Mouse (Mus musculus) midbrain, embryonic 14.5 days (tissue): ENCODE results near the gene Apopt1. TPM values are rescaled to one million over a fixed set of nuclear protein-coding genes. Genes with fewer than 3 reads are reported as not detected.
"Not testable (repeated sequence)": the region's sequence is repeated elsewhere in the genome, so short reads cannot be mapped to it uniquely, and the experiment has no call there.

Source experiments
- ATAC-seq: fragments of 200-750 bp; cut with Nextera tagmentation; 2 replicates; pipeline ENCODE4 v1.8.0; 2017; ENCODE audit warnings: moderate number of reproducible peaks, moderate library complexity; ENCODE audit not compliant: low FRiP score, low TSS enrichment
- DNase-seq: peaks from one replicate; pipeline ENCODE4 v3.0.0-alpha.2; 2015
- H3K27ac ChIP-seq: fragments of 300-500 bp; sonication (generic); replicated peaks from 2 replicates; pipeline ENCODE4 v1.5.1; 2014; ENCODE audit warnings: mild to moderate bottlenecking, low read depth, low read length, moderate library complexity
- H3K27me3 ChIP-seq: fragments of 300-500 bp; sonication (generic); 2 replicates; pipeline ENCODE4 v1.6.1; 2014; ENCODE audit warnings: low read length, control low read depth, mixed read lengths; ENCODE audit not compliant: control insufficient read depth, insufficient read depth
- H3K36me3 ChIP-seq: fragments of 300-500 bp; sonication (generic); 2 replicates; pipeline ENCODE4 v1.6.1; 2014; ENCODE audit warnings: low read length, control low read depth; ENCODE audit not compliant: control insufficient read depth, insufficient read depth
- H3K4me1 ChIP-seq: fragments of 300-500 bp; sonication (generic); 2 replicates; pipeline ENCODE4 v1.6.1; 2014; ENCODE audit warnings: mild to moderate bottlenecking, antibody characterized with exemption, low read length, control low read depth; ENCODE audit not compliant: control insufficient read depth, insufficient read depth
- H3K4me2 ChIP-seq: fragments of 300-500 bp; sonication (generic); 2 replicates; pipeline ENCODE4 v1.6.1; 2014; ENCODE audit warnings: mild to moderate bottlenecking, low read length, moderate library complexity
- H3K4me3 ChIP-seq: fragments of 300-500 bp; sonication (generic); replicated peaks from 2 replicates; pipeline ENCODE4 v1.5.1; 2014; ENCODE audit warnings: low read depth, low read length
- H3K9ac ChIP-seq: fragments of 300-500 bp; sonication (generic); replicated peaks from 2 replicates; pipeline ENCODE4 v1.6.1; 2014; ENCODE audit warnings: mild to moderate bottlenecking, low read length, moderate library complexity
- H3K9me3 ChIP-seq: fragments of 300-500 bp; sonication (generic); 2 replicates; pipeline ENCODE4 v1.6.1; 2016; ENCODE audit warnings: low read length, control low read depth, mixed read lengths; ENCODE audit not compliant: control insufficient read depth
- WGBS: fragments of 180-500 bp; shearing (Covaris S2); extraction: QIAGEN DNeasy Blood & Tissue Kit; methylation state at CpG from one replicate; pipeline ENCODE4 v1.1.7; 2014; 5-methylcytosine and 5-hydroxymethylcytosine counted together
- polyA plus RNA-seq: library from polyadenylated mRNA; unstranded; fragments of >200 nt; fragmentation: Nextera tagmentation; extraction: Ambion mirVana; gene quantifications from 2 replicates; pipeline ENCODE4 v1.2.1, GENCODE M21; 2014

Apopt1 gene
- polyA plus RNA-seq, 1 experiment from 2014 or later: 57.6 TPM

- peak; percentile 21 for DNase-seq
- Histone ChIP-seq H3K4me1 (no peaks in the 10 kb centered on the region), H3K4me2 (no peak overlapping the region), H3K9me3 (no peaks in the 10 kb centered on the region), H3K4me3 (no peak overlapping the region), H3K9ac (no peak overlapping the region; the same call in 1 of the 2 replicates), H3K27me3 (no peaks in the 10 kb centered on the region), H3K27ac (peak overlapping the region; percentile 41; the same call in 1 of the 2 replicates), H3K36me3 (peaks cover 36% of the 10 kb centered on the region)
- ATAC-seq: no peak
- WGBS: 23% methylated on average over 6 of the region's 6 CpGs
Measured at GRCm38 (mm10) chr12:111724638-111725337, 11.7 kb downstream of the Apopt1 start.

GRCm38 (mm10) chr12:111725338-111726121, 12.5 kb downstream of the Apopt1 start:
- WGBS: 65% methylated on average over 12 of the region's 12 CpGs
- Histone ChIP-seq H3K27me3 (no peaks in the 10 kb centered on the region), H3K36me3 (peaks cover 38% of the 10 kb centered on the region), H3K4me2 (no peak overlapping the region), H3K27ac (0 out of 2 replicates have a peak overlapping the region, but pooled peaks have one; percentile 8), H3K4me3 (no peak overlapping the region), H3K4me1 (no peaks in the 10 kb centered on the region), H3K9me3 (no peaks in the 10 kb centered on the region), H3K9ac (no peak overlapping the region)
- ATAC-seq: no peak
- DNase-seq: no peak

GRCm38 (mm10) chr12:111726122-111726463, 13.0 kb downstream of the Apopt1 start:
- Histone ChIP-seq H3K9me3 (no peaks in the 10 kb centered on the region), H3K4me3 (no peak overlapping the region), H3K36me3 (peaks cover 38% of the 10 kb centered on the region), H3K4me1 (no peaks in the 10 kb centered on the region), H3K9ac (no peak overlapping the region), H3K4me2 (no peak overlapping the region), H3K27me3 (no peaks in the 10 kb centered on the region), H3K27ac (0 out of 2 replicates have a peak overlapping the region, but pooled peaks have one; percentile 8)
- ATAC-seq (no peak), DNase-seq (no peak)
- WGBS: 72% methylated on average over 4 of the region's 4 CpGs

GRCm38 (mm10) chr12:111727956-111728355, 14.9 kb downstream of the Apopt1 start:
- ATAC-seq: no peak
- Histone ChIP-seq H3K4me2 (no peak overlapping the region), H3K4me1 (0 out of 2 replicates have a peak, but pooled peaks cover 4% of the 10 kb centered on the region), H3K9me3 (no peaks in the 10 kb centered on the region), H3K36me3 (peaks cover 45% of the 10 kb centered on the region), H3K4me3 (no peak overlapping the region), H3K9ac (no peak overlapping the region), H3K27me3 (no peaks in the 10 kb centered on the region), H3K27ac (no peak overlapping the region)
- no peak for DNase-seq
- WGBS: 94% methylated on average over 1 of the region's 1 CpGs

- Histone ChIP-seq H3K4me2 (peak overlapping the region; percentile 45), H3K4me1 (0 out of 2 replicates have a peak, but pooled peaks cover 4% of the 10 kb centered on the region), H3K27me3 (no peaks in the 10 kb centered on the region), H3K4me3 (0 out of 2 replicates have a peak overlapping the region, but pooled peaks have one; percentile 4), H3K9me3 (no peaks in the 10 kb centered on the region), H3K9ac (peak overlapping the region; percentile 23; the same call in 1 of the 2 replicates), H3K27ac (0 out of 2 replicates have a peak overlapping the region, but pooled peaks have one; percentile 26), H3K36me3 (peaks cover 24% of the 10 kb centered on the region)
- ATAC-seq: peak; percentile 91
- 33% methylated on average over 30 of the region's 30 CpGs for WGBS
- peak; percentile 97 for DNase-seq
Measured at GRCm38 (mm10) chr12:111731822-111732807, 19.1 kb downstream of the Apopt1 start.

GRCm38 (mm10) chr12:111732921-111733320, 19.9 kb downstream of the Apopt1 start:
- H3K9ac ChIP-seq: peak overlapping the region; percentile 23; the same call in 1 of the 2 replicates
- no peak overlapping the region for H3K4me3 ChIP-seq
- peaks cover 19% of the 10 kb centered on the region for H3K36me3 ChIP-seq
- H3K9me3 ChIP-seq: no peaks in the 10 kb centered on the region
- H3K27ac ChIP-seq: 0 out of 2 replicates have a peak overlapping the region, but pooled peaks have one; percentile 26
- ATAC-seq: peak; percentile 31; the same call in 1 of the 2 replicates
- WGBS: 57% methylated on average over 5 of the region's 5 CpGs
- no peaks in the 10 kb centered on the region for H3K27me3 ChIP-seq
- no peak for DNase-seq
- 0 out of 2 replicates have a peak, but pooled peaks cover 4% of the 10 kb centered on the region for H3K4me1 ChIP-seq
- peak overlapping the region; percentile 45 for H3K4me2 ChIP-seq

- H3K36me3 ChIP-seq: peaks cover 8% of the 10 kb centered on the region
- H3K4me2 ChIP-seq: no peak overlapping the region
- no peak for ATAC-seq
- DNase-seq: no peak
- WGBS: 94% methylated on average over 3 of the region's 3 CpGs
- no peaks in the 10 kb centered on the region for H3K27me3 ChIP-seq
- no peaks in the 10 kb centered on the region for H3K9me3 ChIP-seq
- no peak overlapping the region for H3K9ac ChIP-seq
- H3K4me1 ChIP-seq: 0 out of 2 replicates have a peak, but pooled peaks cover 4% of the 10 kb centered on the region
- no peak overlapping the region for H3K27ac ChIP-seq
- no peak overlapping the region for H3K4me3 ChIP-seq
Measured at GRCm38 (mm10) chr12:111734912-111735311, 21.9 kb downstream of the Apopt1 start.

GRCm38 (mm10) chr12:111736676-111737075, 23.6 kb downstream of the Apopt1 start:
- ATAC-seq, H3K27ac ChIP-seq, H3K4me3 ChIP-seq, H3K36me3 ChIP-seq, H3K9me3 ChIP-seq, H3K27me3 ChIP-seq, DNase-seq, H3K4me1 ChIP-seq, H3K9ac ChIP-seq, H3K4me2 ChIP-seq: not testable (repeated sequence)
- 94% methylated on average over 8 of the region's 8 CpGs for WGBS
